Mouse (Mus musculus) erythroblast, adult 5-6 weeks (primary cell): ENCODE measurements around the gene Recql. TPM values are rescaled to one million over a fixed set of nuclear protein-coding genes. Genes with fewer than 3 reads are reported as not detected.

Experiments
- ATAC-seq: replicated peaks from 2 replicates; pipeline ENCODE4 v1.8.0; 2016; ENCODE audit warnings: moderate number of reproducible peaks, mild to moderate bottlenecking, moderate TSS enrichment, inconsistent platforms; ENCODE audit not compliant: poor library complexity, low FRiP score, severe bottlenecking
- total RNA-seq, 2 experiments: library from RNA; stranded (forward) in 1 of 2; stranded (reverse) in 1 of 2; fragments of 150-400 nt in 1 of 2; fragments of 200-764, 138-1000 nt in 1 of 2; gene quantifications; 2 replicates each; pipeline versions ENCODE4 v1.2.3 to v1.2.4; 2015 to 2017; ENCODE audit warnings: low replicate concordance in 2 of 2

Recql gene
- total RNA-seq (2015; ENCODE audit: low replicate concordance) (2.7 and 7.1 TPM in 2 replicates), total RNA-seq (2017; ENCODE audit: low replicate concordance) (7.9 and 8.8 TPM in 2 replicates)

DNA sequence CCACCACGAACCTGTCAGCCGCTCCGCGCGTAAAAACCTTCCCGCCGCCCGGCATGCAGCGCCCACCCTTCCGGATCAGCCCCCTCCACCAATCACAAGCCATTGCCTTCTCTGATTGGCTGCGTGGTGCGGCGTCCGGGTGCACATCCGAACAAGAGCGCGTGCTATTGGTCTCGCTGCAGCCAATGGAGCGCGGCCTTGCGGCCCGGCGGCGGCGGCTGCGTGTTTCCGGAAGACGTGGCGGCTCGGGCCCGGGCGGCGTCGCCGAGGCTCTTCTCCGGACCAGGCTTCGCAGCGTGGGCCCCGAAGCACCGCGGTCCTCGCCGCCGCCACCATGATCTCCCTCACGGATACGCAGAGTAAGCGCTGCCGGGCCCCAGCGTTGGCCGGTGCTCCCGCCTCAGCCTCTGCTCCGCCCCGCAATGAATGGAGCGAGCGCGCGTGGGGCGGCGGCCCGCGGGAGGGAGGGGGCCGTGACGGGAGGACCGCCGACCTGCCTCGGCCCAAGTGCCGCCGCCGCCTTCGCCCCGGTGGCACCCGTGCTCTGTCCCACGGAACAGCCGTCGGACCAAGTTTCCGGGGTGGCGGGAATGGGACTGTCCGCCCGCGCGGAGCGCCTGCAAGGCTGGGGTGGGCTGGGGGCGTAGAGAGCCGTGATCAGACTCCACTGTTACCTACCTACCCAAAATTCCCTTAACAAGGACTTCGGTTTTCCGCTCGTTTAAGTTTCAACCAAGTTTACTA, at the start of gene Recql, which contains the start of gene Golt1b:
Recql (minus strand) TSS at position 77 of the 744 bp plus-strand sequence.
Golt1b (plus strand) TSS at position 211 of the 744 bp plus-strand sequence.
- ATAC-seq = peak; percentile 98

DNA sequence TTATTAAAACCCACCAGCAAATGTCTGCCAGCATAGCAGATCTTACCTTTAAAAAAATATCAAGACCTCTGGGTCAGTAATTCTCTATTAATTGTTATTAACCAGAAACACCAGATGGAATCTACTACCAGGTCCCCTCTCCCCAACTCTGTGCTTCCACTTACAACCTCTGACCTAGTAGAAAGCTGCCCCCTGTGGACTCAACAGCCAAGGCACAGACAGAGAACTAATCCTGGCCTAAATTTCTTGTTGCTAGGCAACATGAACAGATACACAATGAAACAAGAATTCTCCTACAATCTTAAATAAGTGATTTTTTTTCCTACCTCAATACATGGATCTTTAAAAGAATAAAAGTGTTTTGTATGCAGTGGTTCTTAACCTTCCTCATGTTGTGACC, 42.2 kb upstream of the Recql start:
- ATAC-seq = no peak

DNA sequence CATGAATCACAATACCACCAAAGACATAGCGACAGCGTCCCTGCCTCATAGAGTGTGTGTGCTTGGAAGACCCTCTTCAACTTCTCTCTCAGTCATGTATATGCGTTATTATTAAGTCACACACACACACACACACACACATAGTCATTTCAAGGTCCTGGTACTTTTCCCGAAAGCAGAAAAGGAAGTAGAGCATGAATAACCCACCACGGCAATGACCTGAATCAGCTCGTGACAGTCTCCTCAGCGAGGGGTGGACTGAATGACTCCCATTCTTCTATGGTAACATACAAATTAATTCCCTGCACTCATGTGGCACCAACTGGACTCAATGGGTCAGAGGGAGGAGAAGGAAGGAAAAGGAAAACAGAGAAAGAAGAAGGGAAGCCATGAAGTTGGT, 38.1 kb upstream of the Recql start:
- no peak for ATAC-seq

DNA sequence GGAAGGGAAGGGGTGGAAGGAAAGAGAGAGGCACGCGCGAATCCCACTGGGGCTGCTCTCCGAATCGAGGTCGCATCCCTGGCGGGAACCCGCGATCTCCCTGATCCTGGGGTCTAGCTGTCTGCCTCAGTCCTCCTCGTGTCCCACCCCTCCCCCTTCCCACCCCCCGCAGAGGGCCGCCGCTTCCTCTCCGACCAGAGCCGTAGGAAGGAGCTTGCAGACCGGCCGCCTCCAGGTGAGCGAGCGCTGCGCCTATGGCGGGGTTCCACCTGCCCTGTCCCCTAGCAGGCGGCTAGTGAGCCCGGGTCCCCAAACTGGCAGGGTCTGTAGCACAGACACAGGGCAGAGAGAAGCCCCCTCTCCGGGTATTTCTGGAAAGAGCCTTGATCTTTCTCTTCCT, 27.7 kb upstream of the Recql start:
- ATAC-seq = no peak

DNA sequence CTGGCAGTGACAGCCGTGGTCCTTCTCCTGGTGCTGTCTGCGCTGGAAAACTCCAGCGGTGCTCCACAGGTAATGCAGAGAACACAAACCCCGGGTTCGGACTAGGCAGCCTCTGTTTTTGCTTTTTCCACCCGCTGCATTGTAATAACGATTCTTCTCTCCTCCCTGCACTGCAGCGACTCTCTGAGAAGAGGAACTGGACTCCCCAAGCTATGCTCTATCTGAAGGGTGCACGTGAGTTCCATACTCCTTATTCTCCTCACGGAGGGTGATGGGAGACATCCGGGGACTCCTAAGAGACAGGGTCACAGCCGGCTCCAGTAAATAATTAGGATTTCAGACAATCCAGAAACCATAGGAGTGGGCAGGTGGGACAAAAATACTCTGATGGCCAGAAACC, 27.0 kb upstream of the Recql start:
- no peak for ATAC-seq

DNA sequence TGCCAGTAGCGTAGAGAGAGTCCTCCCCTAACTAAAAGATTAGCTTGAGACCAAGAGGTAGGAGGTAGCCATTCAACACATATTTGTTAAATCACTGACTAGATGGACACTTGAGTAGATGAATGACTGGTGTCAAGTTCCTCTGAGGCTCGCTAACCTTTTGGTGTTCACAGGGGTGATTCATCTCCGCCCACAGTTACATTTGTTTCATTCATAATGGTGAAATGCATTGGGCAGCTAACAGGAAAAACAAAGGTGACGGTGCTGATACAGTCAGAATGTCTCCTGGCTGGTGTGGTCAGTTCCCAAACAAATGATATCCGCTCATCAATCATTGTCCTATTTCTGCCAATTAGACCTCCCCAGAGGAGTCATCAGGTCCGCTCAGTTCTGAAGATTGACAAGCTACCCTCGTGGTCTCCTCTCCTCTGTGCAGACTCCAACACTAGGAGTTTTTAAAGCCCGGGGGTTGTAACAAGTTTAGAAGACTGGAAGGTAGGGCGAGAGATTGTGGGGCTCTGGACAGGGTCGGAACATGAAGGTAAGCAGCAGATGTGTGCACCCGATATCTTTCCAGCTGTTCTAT, 26.1 kb upstream of the Recql start, which contains the start of gene Spx:
Spx (plus strand) TSS at position 536 of the 586 bp plus-strand sequence.
- no peak for ATAC-seq

DNA sequence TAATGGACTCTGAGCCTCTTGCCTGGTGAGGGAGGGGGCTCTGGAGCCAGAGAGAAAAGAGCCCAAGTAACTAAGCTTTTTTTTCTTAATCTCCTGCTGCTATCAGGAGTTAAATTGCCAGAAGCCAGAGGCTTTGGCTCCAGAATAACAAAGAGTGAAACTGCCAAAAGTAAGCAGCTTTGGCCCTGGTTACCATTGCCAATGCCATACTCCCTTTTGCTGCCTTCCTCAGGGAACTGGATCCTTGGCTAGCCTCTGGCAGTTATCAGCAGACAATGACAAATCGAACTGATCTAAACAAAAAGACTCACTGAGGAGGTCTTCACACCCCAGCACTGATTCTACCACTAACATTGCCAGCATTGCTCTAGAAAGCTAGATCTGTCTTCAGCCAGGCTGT, 24.3 kb upstream of the Recql start:
- no peak for ATAC-seq

DNA sequence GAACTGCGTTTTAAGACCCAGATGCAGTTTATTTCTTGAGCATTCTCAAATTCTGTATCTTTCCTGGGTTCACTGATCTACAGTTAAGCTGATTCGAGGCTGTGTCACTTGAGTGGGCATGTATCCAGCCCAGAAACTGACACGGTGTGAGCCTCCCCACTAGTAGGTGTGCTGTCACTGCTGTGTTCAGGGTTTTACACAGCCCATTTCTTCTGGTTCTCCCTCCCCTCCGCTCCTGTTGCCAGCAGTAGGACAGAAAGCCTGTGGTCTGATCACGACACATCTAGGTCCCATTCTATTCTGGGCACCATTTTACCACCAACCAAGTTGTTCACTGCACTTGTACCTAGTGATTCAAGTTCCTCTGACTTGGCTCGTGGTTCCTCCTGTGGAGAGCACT, 8.9 kb upstream of the Recql start:
- no peak; the same call in 1 of the 2 replicates for ATAC-seq

DNA sequence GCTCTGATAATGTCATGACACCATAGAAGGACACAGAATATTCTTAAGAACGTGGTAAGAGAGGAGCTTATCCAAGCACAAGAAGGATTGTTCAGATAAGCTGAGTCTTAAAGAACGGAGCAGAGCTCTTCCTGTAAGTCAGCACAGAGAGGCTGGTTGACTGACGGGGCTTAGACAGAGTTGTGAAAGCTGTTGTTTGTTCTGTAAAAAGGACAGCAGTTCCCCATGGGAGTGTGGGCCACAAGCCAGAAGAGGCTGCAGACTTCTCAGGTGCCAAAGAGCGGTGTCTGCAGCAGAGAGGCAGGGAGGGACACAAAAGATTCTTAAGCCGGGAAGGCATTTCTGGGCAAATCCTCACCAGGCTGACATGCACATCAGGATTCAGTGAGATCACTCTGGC, 7.8 kb upstream of the Recql start:
- ATAC-seq = no peak

DNA sequence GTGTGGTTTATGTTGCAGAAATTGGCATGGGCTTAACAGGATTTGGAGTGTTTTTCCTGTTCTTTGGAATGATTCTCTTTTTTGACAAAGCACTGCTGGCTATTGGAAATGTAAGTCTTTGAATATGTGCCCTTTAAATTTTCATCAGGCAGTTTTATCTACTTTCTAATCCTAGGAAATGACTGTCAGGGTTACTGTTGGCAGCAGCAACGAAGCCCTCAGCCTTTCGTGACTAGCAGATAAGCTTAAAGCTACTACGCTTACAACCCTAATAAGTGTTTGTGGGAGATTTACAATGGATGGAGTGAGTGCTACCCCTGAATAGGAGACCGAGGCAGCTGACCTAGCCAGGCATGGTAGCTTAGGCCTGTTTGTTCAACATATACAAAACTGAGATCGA, 5.4 kb upstream of the Recql start:
- no peak for ATAC-seq

DNA sequence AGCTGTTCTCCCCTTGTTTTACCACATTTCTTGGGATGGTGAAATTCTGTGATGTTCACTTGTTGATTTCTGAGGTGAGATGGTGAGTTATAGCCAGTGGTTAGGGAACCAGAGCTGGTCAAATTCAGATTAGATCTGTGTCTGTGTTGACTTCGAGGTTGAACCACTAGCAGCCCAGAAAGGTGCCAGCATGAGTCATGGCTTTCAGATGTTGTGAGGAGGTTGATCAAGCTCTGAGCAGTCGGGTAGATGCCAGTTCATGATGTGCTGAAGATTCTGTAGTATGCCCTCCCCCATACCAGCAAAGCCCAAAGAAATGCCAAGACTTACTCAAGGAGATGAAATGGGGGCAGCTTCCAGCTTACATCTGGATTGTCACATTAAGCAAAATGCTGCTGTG, 2.2 kb upstream of the Recql start:
- ATAC-seq = no peak

DNA sequence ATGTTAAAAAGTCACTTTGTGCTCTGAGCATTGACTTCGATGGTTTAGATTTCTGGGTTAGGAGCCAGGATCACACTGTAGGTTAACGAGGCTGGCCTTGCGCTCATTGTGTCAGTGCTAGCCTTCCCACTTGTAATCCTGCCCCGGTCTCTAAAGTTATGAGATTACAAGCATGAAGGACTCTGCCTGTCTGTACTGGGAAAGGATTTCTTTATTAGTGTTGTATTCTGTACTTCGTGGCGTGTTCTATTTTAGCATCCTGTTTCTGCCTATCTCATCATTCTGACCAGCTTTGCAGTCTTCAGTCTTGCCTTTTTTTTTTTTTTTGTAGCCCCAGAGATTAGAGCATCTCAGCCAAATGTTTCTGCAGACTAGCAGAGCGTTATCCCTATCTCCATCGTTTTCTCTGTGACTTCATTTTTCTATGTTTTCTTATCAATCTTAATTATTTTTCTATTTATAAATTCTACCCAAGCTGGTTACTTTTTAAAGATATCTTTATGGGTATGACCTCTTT, 926 bp upstream of the Recql start:
- ATAC-seq = no peak

DNA sequence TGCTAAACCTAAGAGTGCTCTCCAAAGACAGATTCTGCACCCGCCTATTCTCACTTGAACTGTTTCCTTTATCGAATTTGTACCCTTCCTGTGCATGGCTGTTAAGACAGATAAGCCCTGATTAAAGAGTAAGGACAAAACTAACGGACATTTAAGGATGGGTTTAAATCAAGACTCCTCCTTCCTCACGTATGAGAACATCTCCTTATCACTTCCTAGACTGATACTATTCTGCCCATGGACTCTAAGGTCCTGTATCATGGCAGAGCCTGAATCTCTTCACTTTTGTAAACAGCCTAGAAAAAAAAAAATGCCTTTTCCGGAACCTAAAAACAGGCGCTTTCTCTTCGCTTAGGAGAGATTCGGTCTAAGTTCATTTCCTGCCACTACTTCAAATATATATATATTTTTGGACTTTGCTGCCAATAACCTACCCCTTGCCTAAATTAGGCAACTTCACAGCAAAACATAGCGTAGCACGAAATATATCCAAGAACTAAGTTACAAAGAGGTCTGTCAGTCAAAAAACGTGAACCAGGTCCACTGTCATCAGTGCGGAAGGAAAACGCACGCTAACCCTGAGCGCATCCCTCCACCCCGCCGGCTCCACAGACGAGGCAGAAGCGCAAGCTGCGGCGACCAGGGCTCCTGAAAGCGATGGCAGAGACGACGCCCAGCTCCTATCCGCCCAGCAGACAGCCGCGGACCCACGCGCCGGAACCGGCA, 439 bp downstream of the Recql start:
- ATAC-seq = peak; percentile 34; the same call in 1 of the 2 replicates

DNA sequence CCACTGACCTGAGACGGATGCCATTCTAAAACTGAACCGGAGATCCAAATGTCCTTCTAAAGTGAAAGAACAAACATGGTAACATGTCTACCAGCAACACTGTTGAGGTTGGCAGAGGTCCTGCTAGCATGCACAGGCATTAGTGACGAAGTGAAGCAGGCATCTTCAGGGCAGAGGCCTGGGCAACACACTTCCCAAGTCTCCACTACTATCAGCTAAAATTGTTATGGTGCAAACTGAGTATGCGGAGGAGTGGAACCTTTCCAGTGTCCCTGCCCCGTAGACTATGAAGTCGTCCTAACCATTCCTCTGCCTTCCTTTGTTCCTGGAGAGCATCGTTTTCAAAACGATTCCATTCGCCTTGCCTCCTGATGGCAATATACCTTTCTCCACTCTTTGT, 2.4 kb downstream of the Recql start:
- no peak for ATAC-seq

DNA sequence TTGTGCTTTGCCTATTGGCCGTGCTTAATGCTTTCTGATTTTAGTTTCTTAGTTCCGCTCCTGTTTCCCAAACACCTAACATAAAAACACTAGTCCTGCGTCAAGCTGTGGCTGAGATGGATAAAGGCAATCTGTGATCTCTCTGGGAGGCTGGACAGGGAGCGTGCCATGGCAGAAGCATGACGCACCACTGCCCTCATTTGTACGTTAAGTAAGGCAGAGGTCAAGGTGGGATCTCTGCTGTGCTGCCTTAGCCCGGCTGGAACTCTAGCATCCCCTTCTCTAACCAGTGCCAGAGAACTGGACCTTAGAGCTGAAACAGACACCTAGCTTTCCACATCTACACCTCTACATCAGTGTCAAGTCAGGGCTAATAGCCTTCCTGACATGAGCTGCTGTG, 5.3 kb downstream of the Recql start:
- ATAC-seq = no peak

DNA sequence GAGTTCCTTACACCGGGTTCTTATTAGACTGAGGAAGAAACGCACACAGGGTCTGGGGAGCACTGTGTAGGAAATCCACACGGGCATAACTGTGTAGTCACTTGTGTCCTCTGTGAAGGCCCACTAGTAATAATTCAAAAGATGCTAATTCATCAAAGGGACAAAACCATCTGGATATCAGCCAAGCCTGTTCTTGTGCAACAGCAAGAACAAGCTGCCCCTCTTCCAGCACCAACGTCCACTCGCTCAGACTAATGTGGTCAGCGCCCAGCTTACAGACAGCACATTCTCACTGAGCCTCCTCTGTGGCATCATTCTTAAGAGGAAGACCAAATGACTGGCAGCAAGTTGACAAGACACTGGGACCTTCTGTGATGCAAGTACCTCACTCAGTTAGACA, 6.9 kb downstream of the Recql start:
- no peak for ATAC-seq

DNA sequence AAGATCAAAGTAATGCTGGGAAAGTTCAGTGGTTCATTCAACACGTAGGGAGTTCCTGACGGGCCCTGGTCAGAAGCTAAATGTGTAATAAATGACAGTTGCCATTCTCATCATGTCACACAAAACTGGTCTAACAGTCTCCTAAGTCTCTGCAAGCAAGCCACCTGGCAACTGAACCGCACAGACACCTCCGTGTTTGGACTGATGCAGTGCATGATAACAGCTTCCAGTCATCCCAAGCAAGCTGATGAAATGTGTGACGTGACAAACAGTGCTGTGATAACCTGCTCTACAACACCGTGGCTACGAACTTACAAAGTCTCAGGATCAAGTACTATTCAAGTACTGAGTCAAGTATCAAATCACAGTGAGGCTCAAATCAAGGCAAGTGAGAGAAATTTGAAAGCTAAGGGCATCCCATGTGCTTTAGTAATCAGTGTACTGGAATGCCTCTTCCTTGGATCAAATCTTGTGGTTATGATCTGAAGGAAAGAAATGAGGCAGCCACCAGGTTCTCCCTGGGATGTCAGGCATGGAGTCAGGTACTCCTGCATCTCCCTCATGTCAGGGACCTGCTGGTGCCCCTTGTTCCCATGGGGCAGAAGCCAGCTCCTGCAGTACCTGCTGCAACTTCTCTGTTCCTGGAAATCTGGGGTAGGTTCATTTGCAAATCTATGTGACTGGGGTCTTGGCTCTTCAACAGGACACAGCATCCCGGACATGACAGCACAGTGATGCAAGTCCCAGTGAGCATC, 8.1 kb downstream of the Recql start:
- no peak for ATAC-seq

DNA sequence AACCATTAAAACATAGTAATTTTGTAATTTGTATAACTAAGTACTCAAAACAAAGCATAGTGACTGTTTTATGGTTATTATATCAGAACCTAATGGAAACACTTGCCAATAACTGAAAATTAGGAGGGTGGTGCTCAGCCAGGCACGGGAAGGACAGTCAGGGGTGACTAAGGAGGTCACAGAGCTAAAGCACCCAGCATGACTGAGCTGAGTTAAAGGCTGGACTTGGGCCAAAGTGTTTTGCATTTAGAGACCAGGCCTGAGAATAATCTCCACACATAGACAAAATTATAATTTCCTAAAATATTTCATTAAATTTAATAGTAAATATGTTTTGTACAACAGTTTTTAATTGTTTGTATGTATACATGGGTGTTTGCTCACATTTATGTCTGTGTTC, 9.8 kb downstream of the Recql start:
- ATAC-seq = no peak

DNA sequence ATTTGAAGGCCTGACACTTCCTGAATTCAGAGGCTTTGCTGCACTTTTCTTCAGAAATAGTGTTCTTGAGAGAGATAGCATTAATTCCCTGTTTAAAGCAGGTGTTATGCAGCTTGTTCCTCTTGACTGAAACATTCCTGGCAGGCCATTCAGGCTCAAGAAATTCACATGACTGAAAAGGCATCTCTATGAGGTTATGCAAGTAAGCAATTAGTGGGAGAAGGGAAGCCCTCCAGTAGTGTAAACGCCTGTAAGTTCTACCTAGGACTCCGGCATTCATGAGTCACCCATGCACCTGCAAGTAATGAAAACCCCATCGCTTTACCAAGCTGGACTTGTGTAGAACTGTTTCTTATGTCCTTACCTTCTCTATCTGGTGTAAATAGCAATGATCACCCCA, 17.3 kb downstream of the Recql start:
- ATAC-seq = no peak

DNA sequence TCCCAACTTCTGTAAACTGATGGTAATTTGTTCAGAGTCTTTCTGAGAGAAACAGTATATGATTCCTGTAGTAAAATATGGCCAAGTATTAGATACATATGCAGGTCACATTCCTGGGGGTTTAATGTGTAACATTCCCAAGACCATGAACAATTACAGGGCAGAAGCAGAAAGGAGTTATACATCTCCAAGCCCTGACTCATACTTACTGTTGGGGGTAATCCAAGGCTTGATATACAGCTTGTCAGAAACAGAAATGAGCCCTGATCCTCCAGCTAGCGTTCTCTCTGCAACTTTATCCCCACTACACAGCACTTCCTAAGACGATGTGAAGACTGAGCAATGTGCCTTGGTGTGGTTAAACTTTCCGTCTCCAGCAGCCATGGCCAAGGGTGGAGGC, 19.3 kb downstream of the Recql start:
- no peak for ATAC-seq
